9 mouse cellular contexts compared by ENCODE assay signal in the genomic region with DNA sequence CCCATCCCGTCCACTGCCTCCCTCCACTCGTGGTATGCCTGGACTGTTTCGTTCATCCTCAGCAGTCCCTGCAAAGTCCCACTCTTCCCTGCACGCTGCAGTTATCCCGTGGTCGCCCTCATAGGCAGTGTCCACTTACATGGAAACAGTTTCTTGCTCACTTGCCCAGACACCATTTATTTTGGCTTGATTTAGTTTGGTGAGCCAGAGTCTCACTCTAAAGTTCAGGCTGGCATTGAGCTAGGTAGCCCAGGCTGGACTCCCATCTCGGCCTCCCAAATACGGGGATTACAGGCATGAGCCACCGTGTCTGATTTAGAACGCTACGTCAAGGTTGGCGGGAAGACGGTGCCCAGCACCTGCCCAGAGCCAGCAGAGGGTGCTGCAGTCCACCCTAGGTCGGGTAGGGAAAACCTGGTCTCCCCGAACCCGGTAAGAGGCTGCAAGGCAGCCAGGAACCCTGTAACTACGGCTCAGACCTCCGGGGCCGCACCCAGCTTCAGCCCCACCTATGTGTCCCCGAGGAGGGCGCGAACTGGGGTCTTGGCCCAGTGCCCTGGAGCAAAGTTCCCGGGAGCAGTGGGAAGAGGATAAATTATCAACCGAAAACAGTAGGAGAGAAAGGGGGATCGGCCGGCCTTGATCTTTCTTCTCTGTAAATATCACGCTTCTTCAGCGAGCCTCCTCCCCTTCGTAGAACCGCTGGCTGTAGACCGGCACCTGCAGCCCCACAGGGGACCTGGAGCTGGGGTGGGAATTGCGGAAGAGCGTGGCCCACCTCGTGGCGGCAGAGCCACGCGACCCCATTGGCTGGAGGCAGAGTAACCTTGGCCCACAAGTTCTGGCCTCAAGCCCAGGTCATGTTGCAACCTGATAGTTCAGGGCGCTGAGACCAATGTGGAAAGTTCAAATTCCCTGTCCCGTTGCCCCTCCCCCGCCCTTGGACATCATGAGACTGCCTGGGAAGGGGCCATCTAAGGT. TPM values are rescaled to one million over a fixed set of nuclear protein-coding genes. Genes with fewer than 3 reads are reported as not detected.
DNase-seq lines count a peak whose midpoint lies in the region; ATAC-seq and TF ChIP-seq lines count a peak whose summit lies in the region.
"Had no signal": no experiment of that assay in that cellular context is flagged by ENCODE, and none has a peak within 500 bp of the region (broad histone marks: within the 10 kb centered on the region; RNA-seq: fewer than 3 reads in every experiment).

No protein-coding gene starts in this region.

- peak; percentile 38 for DNase-seq in thymus, adult 2 months
- DNase-seq in thymus, adult 18-20 months = no peak
- DNase-seq in embryonic facial prominence, embryonic 11.5 days (ENCODE audit: low spot score) = peak; percentile 75
- DNase-seq in kidney, adult 8-10 months = peak; percentile 93 to 95
- peak; percentile 69 to 83 for DNase-seq in lung, adult 18-20 months
- peak; percentile 89 for DNase-seq in testis, postnatal 10 days (ENCODE audit: low spot score)

- H3K36me3 ChIP-seq in thymus, adult 2 months (ENCODE audit: control insufficient read depth, insufficient read depth, low read length) = no peaks in the 10 kb centered on the region
- H3K36me3 ChIP-seq in embryonic facial prominence, embryonic 11.5 days (replicated peaks; ENCODE audit: control insufficient read depth, insufficient read depth, low read depth, low read length) = no peaks in the 10 kb centered on the region
- no peaks in the 10 kb centered on the region for H3K36me3 ChIP-seq in heart, embryonic 11.5 days (ENCODE audit: control insufficient read depth, insufficient read depth, low read length)
- H3K36me3 ChIP-seq in neural tube, embryonic 12.5 days = no peaks in the 10 kb centered on the region
- H3K36me3 ChIP-seq: G1E had no signal

- peak overlapping the region; percentile 94; the same call in 1 of the 2 replicates for H3K4me2 ChIP-seq in embryonic facial prominence, embryonic 11.5 days (ENCODE audit: low read depth, low read length)
- peak overlapping the region; percentile 95 for H3K4me2 ChIP-seq in heart, embryonic 11.5 days
- peak overlapping the region; percentile 88 for H3K4me2 ChIP-seq in neural tube, embryonic 12.5 days (replicated peaks)

- no peaks in the 10 kb centered on the region for H3K9me3 ChIP-seq in embryonic facial prominence, embryonic 11.5 days (replicated peaks; ENCODE audit: control insufficient read depth, low read length)
- no peaks in the 10 kb centered on the region for H3K9me3 ChIP-seq in heart, embryonic 11.5 days (replicated peaks; ENCODE audit: control insufficient read depth, low read length)
- H3K9me3 ChIP-seq in neural tube, embryonic 12.5 days = no peaks in the 10 kb centered on the region

- no peak overlapping the region for H3K4me3 ChIP-seq in thymus, adult 2 months (ENCODE audit: control insufficient read depth, insufficient read depth, low read length)
- peak overlapping the region; percentile 21 for H3K4me3 ChIP-seq in embryonic facial prominence, embryonic 11.5 days (ENCODE audit: low read depth, low read length)
- peak overlapping the region; percentile 59 for H3K4me3 ChIP-seq in heart, embryonic 11.5 days (ENCODE audit: low read depth, low read length)
- H3K4me3 ChIP-seq in neural tube, embryonic 12.5 days = peak overlapping the region; percentile 40; the same call in 1 of the 2 replicates

- H3K9ac ChIP-seq in embryonic facial prominence, embryonic 11.5 days (replicated peaks; ENCODE audit: low read length) = peak overlapping the region; percentile 22
- H3K9ac ChIP-seq in heart, embryonic 11.5 days (ENCODE audit: low read depth, low read length) = no peak overlapping the region
- no peak overlapping the region for H3K9ac ChIP-seq in neural tube, embryonic 12.5 days

- ATAC-seq in embryonic facial prominence, embryonic 11.5 days (replicated peaks; ENCODE audit: insufficient number of reproducible peaks, low FRiP score, low TSS enrichment, low read depth) = 0 out of 2 replicates have a peak, but pooled peaks have one; percentile 25
- ATAC-seq in heart, embryonic 11.5 days (replicated peaks; ENCODE audit: insufficient number of reproducible peaks, low FRiP score, low TSS enrichment) = peak; percentile 36; the same call in 1 of the 2 replicates
- peak; percentile 25; the same call in 1 of the 2 replicates for ATAC-seq in neural tube, embryonic 12.5 days (ENCODE audit: low FRiP score, low read depth)

- TF ChIP-seq CTCF in thymus, adult 2 months (IDR thresholded peaks at IDR 0.05; ENCODE audit: borderline replicate concordance, control insufficient read depth, extremely low read depth, insufficient read depth, low read length, poor library complexity) = no peak

- H3K4me1 ChIP-seq in thymus, adult 2 months (replicated peaks; ENCODE audit: control insufficient read depth, insufficient read depth, low read length) = peaks cover 10% of the 10 kb centered on the region
- peaks cover 4% of the 10 kb centered on the region; the same call in 1 of the 2 replicates for H3K4me1 ChIP-seq in embryonic facial prominence, embryonic 11.5 days (ENCODE audit: control insufficient read depth, insufficient read depth, low read length)
- peaks cover 5% of the 10 kb centered on the region; the same call in 1 of the 2 replicates for H3K4me1 ChIP-seq in heart, embryonic 11.5 days (ENCODE audit: control insufficient read depth, insufficient read depth, low read length)
- peaks cover 15% of the 10 kb centered on the region for H3K4me1 ChIP-seq in neural tube, embryonic 12.5 days

- TF ChIP-seq POLR2A in thymus, adult 2 months (IDR thresholded peaks at IDR 0.05; ENCODE audit: control insufficient read depth, extremely low read depth, insufficient read depth, low read length, poor library complexity) = no peak

- peaks cover 9% of the 10 kb centered on the region; the same call in 1 of the 2 replicates for H3K27me3 ChIP-seq in thymus, adult 2 months (ENCODE audit: control insufficient read depth, insufficient read depth, low read length)
- H3K27me3 ChIP-seq in embryonic facial prominence, embryonic 11.5 days (ENCODE audit: control insufficient read depth, insufficient read depth, low read length) = peaks cover 22% of the 10 kb centered on the region
- peaks cover 40% of the 10 kb centered on the region for H3K27me3 ChIP-seq in heart, embryonic 11.5 days (ENCODE audit: control insufficient read depth, insufficient read depth, low read length)
- H3K27me3 ChIP-seq in neural tube, embryonic 12.5 days (replicated peaks) = peaks cover 53% of the 10 kb centered on the region

- 14% methylated on average over 40 of the region's 40 CpGs for WGBS in thymus, adult 2 months
- 9% methylated on average over 40 of the region's 40 CpGs for WGBS in embryonic facial prominence, embryonic 11.5 days
- WGBS in heart, embryonic 11.5 days (ENCODE audit: insufficient replicate concordance) = 10% methylated on average over 40 of the region's 40 CpGs
- WGBS in neural tube, embryonic 12.5 days = 11% methylated on average over 40 of the region's 40 CpGs

- H3K27ac ChIP-seq in thymus, adult 2 months (ENCODE audit: control insufficient read depth, insufficient read depth, low read length) = no peak overlapping the region
- H3K27ac ChIP-seq in embryonic facial prominence, embryonic 11.5 days (replicated peaks; ENCODE audit: low read depth, low read length) = no peak overlapping the region
- H3K27ac ChIP-seq in heart, embryonic 11.5 days (ENCODE audit: low read depth, low read length) = no peak overlapping the region
- no peak overlapping the region for H3K27ac ChIP-seq in neural tube, embryonic 12.5 days

RNA-seq across cellular contexts. Expression of gene Mlxipl, which starts 18.1 kb away (rescaled TPM):
- polyA plus RNA-seq in thymus, adult 2 months (2012; rRNA removed) = 22.5 and 31.5 TPM in 2 replicates
- 1.9 and 3.7 TPM in 2 replicates for polyA plus RNA-seq in embryonic facial prominence, embryonic 11.5 days (2014; fragmentation: Nextera tagmentation; extraction: Ambion mirVana)
- 0.54 and 1.2 TPM in 2 replicates for polyA plus RNA-seq in heart, embryonic 11.5 days (2014; fragmentation: Nextera tagmentation; extraction: Ambion mirVana)
- 0.58 and 0.66 TPM in 2 replicates for polyA plus RNA-seq in neural tube, embryonic 12.5 days (2016; fragmentation: Nextera tagmentation; extraction: Ambion mirVana)
- polyA plus RNA-seq: G1E had no signal

RNA-seq across cellular contexts. Expression of gene Vps37d, which starts 29.7 kb away (rescaled TPM):
- polyA plus RNA-seq in thymus, adult 2 months (2012; rRNA removed) = 1.8 and 2.3 TPM in 2 replicates
- polyA plus RNA-seq in embryonic facial prominence, embryonic 11.5 days (2014; fragmentation: Nextera tagmentation; extraction: Ambion mirVana) = 7.1 and 9.1 TPM in 2 replicates
- 2.0 and 2.6 TPM in 2 replicates for polyA plus RNA-seq in heart, embryonic 11.5 days (2014; fragmentation: Nextera tagmentation; extraction: Ambion mirVana)
- polyA plus RNA-seq in neural tube, embryonic 12.5 days (2016; fragmentation: Nextera tagmentation; extraction: Ambion mirVana) = 37.0 and 37.8 TPM in 2 replicates

RNA-seq across cellular contexts. Expression of gene Tbl2, which starts 41.6 kb away (rescaled TPM):
- polyA plus RNA-seq in thymus, adult 2 months (2012; rRNA removed) = 18.5 and 18.7 TPM in 2 replicates
- 20.0 and 20.8 TPM in 2 replicates for polyA plus RNA-seq in embryonic facial prominence, embryonic 11.5 days (2014; fragmentation: Nextera tagmentation; extraction: Ambion mirVana)
- 20.0 and 21.3 TPM in 2 replicates for polyA plus RNA-seq in heart, embryonic 11.5 days (2014; fragmentation: Nextera tagmentation; extraction: Ambion mirVana)
- polyA plus RNA-seq in neural tube, embryonic 12.5 days (2016; fragmentation: Nextera tagmentation; extraction: Ambion mirVana) = 23.6 and 23.8 TPM in 2 replicates

RNA-seq across cellular contexts. Expression of gene Bud23, which starts 43.1 kb away (rescaled TPM):
- polyA plus RNA-seq in thymus, adult 2 months (2012; rRNA removed) = 116 and 125 TPM in 2 replicates
- 136 and 146 TPM in 2 replicates for polyA plus RNA-seq in embryonic facial prominence, embryonic 11.5 days (2014; fragmentation: Nextera tagmentation; extraction: Ambion mirVana)
- 74.8 and 78.3 TPM in 2 replicates for polyA plus RNA-seq in heart, embryonic 11.5 days (2014; fragmentation: Nextera tagmentation; extraction: Ambion mirVana)
- polyA plus RNA-seq in neural tube, embryonic 12.5 days (2016; fragmentation: Nextera tagmentation; extraction: Ambion mirVana) = 106 and 112 TPM in 2 replicates

RNA-seq across cellular contexts. Expression of gene Dnajc30, which starts 43.8 kb away (rescaled TPM):
- 26.8 and 35.1 TPM in 2 replicates for polyA plus RNA-seq in thymus, adult 2 months (2012; rRNA removed)
- 29.3 and 30.8 TPM in 2 replicates for polyA plus RNA-seq in embryonic facial prominence, embryonic 11.5 days (2014; fragmentation: Nextera tagmentation; extraction: Ambion mirVana)
- polyA plus RNA-seq in heart, embryonic 11.5 days (2014; fragmentation: Nextera tagmentation; extraction: Ambion mirVana) = 29.2 and 30.9 TPM in 2 replicates
- polyA plus RNA-seq in neural tube, embryonic 12.5 days (2016; fragmentation: Nextera tagmentation; extraction: Ambion mirVana) = 30.3 and 32.2 TPM in 2 replicates

Comparison
In these comparisons a context has a peak if more than half of its experiments do, and no peak if none do; other contexts are left out.
1. DNase-seq: peak in thymus, adult 2 months (single experiment), embryonic facial prominence, embryonic 11.5 days (single experiment), kidney, adult 8-10 months (2 of 2), lung, adult 18-20 months (2 of 2) and testis, postnatal 10 days (single experiment); none in thymus, adult 18-20 months (0 of 2).
2. Peak in every context shown above with its lines, with median percentiles within 50 percentile points of each other: ATAC-seq and H3K4me2 ChIP-seq.